Mouse (Mus musculus): ENCODE data around the gene Il4ra. TPM values are rescaled to one million over a fixed set of nuclear protein-coding genes. Genes with fewer than 3 reads are reported as not detected.

Il4ra gene
- polyA plus RNA-seq, 1 experiment from 2014 or later = 5.6 TPM

GRCm38 (mm10) chr7:125606265-125607164 is 54.6 kb downstream of the Il4ra start:
- Histone ChIP-seq H3K4me1 (ENCODE audit: control insufficient read depth, insufficient read depth, low read depth, low read length) (no peaks in the 10 kb centered on the region), H3K9ac (ENCODE audit: low read depth, low read length) (no peak overlapping the region), H3K27ac (ENCODE audit: low read depth, low read length) (no peak overlapping the region), H3K4me2 (ENCODE audit: low read length) (no peak overlapping the region), H3K9me3 (ENCODE audit: control insufficient read depth, low read length) (no peaks in the 10 kb centered on the region), H3K4me3 (ENCODE audit: low read length) (no peak overlapping the region), H3K36me3 (ENCODE audit: control insufficient read depth, insufficient read depth, low read length) (no peaks in the 10 kb centered on the region), H3K27me3 (replicated peaks; ENCODE audit: control insufficient read depth, insufficient read depth, low read length) (no peaks in the 10 kb centered on the region)
- 59% methylated on average over 2 of the region's 2 CpGs for WGBS
- no peak for ATAC-seq

- H3K4me2 ChIP-seq (ENCODE audit: low read length) = no peak overlapping the region
- H3K4me3 ChIP-seq (ENCODE audit: low read length) = no peak overlapping the region
- no peak for ATAC-seq
- no peaks in the 10 kb centered on the region for H3K27me3 ChIP-seq (replicated peaks; ENCODE audit: control insufficient read depth, insufficient read depth, low read length)
- H3K36me3 ChIP-seq (ENCODE audit: control insufficient read depth, insufficient read depth, low read length) = no peaks in the 10 kb centered on the region
- no peak overlapping the region for H3K27ac ChIP-seq (ENCODE audit: low read depth, low read length)
- no peaks in the 10 kb centered on the region for H3K4me1 ChIP-seq (ENCODE audit: control insufficient read depth, insufficient read depth, low read depth, low read length)
- no peaks in the 10 kb centered on the region for H3K9me3 ChIP-seq (ENCODE audit: control insufficient read depth, low read length)
- WGBS = 69% methylated on average over 6 of the region's 6 CpGs
- no peak overlapping the region for H3K9ac ChIP-seq (ENCODE audit: low read depth, low read length)
Observed at GRCm38 (mm10) chr7:125607384-125608182, 55.7 kb downstream of the Il4ra start.

DNA sequence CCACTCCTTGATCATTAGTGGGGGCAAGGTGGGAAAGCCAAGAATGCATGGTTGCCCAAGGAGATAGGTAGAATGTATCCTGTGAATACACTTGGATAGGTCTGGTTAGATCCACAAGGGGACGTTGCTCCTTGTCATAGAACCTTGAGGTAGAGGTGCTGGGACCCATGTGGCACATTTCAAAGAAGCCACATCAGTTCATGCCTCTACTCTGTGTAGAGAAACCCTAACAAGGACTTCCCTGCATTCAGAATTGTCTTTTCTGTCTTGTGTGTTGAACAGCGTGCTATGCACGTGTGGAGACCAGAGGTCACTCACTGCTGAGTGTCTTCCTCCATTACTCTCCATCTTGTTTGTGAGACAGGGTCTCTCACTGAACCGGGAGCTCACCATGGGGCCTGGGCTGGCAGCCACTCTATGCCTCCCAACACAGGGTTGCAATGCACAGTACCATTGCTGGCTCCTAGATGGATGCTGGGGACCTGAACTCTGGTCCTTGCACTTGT is 56.3 kb downstream of the Il4ra start:
- ATAC-seq = no peak
- Histone ChIP-seq H3K27ac (ENCODE audit: low read depth, low read length) (no peak overlapping the region), H3K9ac (ENCODE audit: low read depth, low read length) (no peak overlapping the region), H3K9me3 (ENCODE audit: control insufficient read depth, low read length) (no peaks in the 10 kb centered on the region), H3K4me1 (ENCODE audit: control insufficient read depth, insufficient read depth, low read depth, low read length) (no peaks in the 10 kb centered on the region), H3K36me3 (ENCODE audit: control insufficient read depth, insufficient read depth, low read length) (no peaks in the 10 kb centered on the region), H3K4me3 (ENCODE audit: low read length) (no peak overlapping the region), H3K27me3 (replicated peaks; ENCODE audit: control insufficient read depth, insufficient read depth, low read length) (no peaks in the 10 kb centered on the region), H3K4me2 (ENCODE audit: low read length) (no peak overlapping the region)
- WGBS = 87% methylated on average over 4 of the region's 4 CpGs

GRCm38 (mm10) chr7:125613579-125613978 is 61.7 kb downstream of the Il4ra start:
- WGBS = 86% methylated on average over 5 of the region's 5 CpGs
- ATAC-seq = no peak
- no peak overlapping the region for H3K4me2 ChIP-seq (ENCODE audit: low read length)

GRCm38 (mm10) chr7:125615453-125615852 is 63.5 kb downstream of the Il4ra start:
- no peaks in the 10 kb centered on the region for H3K9me3 ChIP-seq (ENCODE audit: control insufficient read depth, low read length)
- no peak for ATAC-seq

More at GRCm38 (mm10) chr7:125613579-125613978, 61.7 kb downstream of the Il4ra start:
- Histone ChIP-seq H3K9ac (ENCODE audit: low read depth, low read length) (no peak overlapping the region), H3K27me3 (replicated peaks; ENCODE audit: control insufficient read depth, insufficient read depth, low read length) (no peaks in the 10 kb centered on the region), H3K4me3 (ENCODE audit: low read length) (no peak overlapping the region), H3K27ac (ENCODE audit: low read depth, low read length) (no peak overlapping the region), H3K4me1 (ENCODE audit: control insufficient read depth, insufficient read depth, low read depth, low read length) (no peaks in the 10 kb centered on the region), H3K9me3 (ENCODE audit: control insufficient read depth, low read length) (no peaks in the 10 kb centered on the region), H3K36me3 (ENCODE audit: control insufficient read depth, insufficient read depth, low read length) (no peaks in the 10 kb centered on the region)

GRCm38 (mm10) chr7:125618016-125618415 is 66.1 kb downstream of the Il4ra start:
- no peak for ATAC-seq
- no peak overlapping the region for H3K9ac ChIP-seq (ENCODE audit: low read depth, low read length)
- WGBS = 85% methylated on average over 7 of the region's 7 CpGs
- no peaks in the 10 kb centered on the region for H3K4me1 ChIP-seq (ENCODE audit: control insufficient read depth, insufficient read depth, low read depth, low read length)
- H3K4me3 ChIP-seq (ENCODE audit: low read length) = no peak overlapping the region
- H3K4me2 ChIP-seq (ENCODE audit: low read length) = no peak overlapping the region
- H3K9me3 ChIP-seq (ENCODE audit: control insufficient read depth, low read length) = no peaks in the 10 kb centered on the region
- H3K27ac ChIP-seq (ENCODE audit: low read depth, low read length) = no peak overlapping the region
- H3K27me3 ChIP-seq (replicated peaks; ENCODE audit: control insufficient read depth, insufficient read depth, low read length) = no peaks in the 10 kb centered on the region
- H3K36me3 ChIP-seq (ENCODE audit: control insufficient read depth, insufficient read depth, low read length) = no peaks in the 10 kb centered on the region

More at GRCm38 (mm10) chr7:125615453-125615852, 63.5 kb downstream of the Il4ra start:
- no peaks in the 10 kb centered on the region for H3K4me1 ChIP-seq (ENCODE audit: control insufficient read depth, insufficient read depth, low read depth, low read length)
- H3K36me3 ChIP-seq (ENCODE audit: control insufficient read depth, insufficient read depth, low read length) = no peaks in the 10 kb centered on the region
- no peak overlapping the region for H3K4me3 ChIP-seq (ENCODE audit: low read length)
- H3K9ac ChIP-seq (ENCODE audit: low read depth, low read length) = no peak overlapping the region
- WGBS = 95% methylated on average over 7 of the region's 7 CpGs
- H3K4me2 ChIP-seq (ENCODE audit: low read length) = no peak overlapping the region
- H3K27ac ChIP-seq (ENCODE audit: low read depth, low read length) = no peak overlapping the region
- H3K27me3 ChIP-seq (replicated peaks; ENCODE audit: control insufficient read depth, insufficient read depth, low read length) = no peaks in the 10 kb centered on the region

- H3K27me3 ChIP-seq (replicated peaks; ENCODE audit: control insufficient read depth, insufficient read depth, low read length) = no peaks in the 10 kb centered on the region
- H3K9ac ChIP-seq (ENCODE audit: low read depth, low read length) = no peak overlapping the region
- H3K4me2 ChIP-seq (ENCODE audit: low read length) = no peak overlapping the region
- no peak overlapping the region for H3K27ac ChIP-seq (ENCODE audit: low read depth, low read length)
- no peaks in the 10 kb centered on the region for H3K9me3 ChIP-seq (ENCODE audit: control insufficient read depth, low read length)
- H3K36me3 ChIP-seq (ENCODE audit: control insufficient read depth, insufficient read depth, low read length) = no peaks in the 10 kb centered on the region
- ATAC-seq = no peak
- no peak overlapping the region for H3K4me3 ChIP-seq (ENCODE audit: low read length)
- H3K4me1 ChIP-seq (ENCODE audit: control insufficient read depth, insufficient read depth, low read depth, low read length) = no peaks in the 10 kb centered on the region
- WGBS = 84% methylated on average over 4 of the region's 4 CpGs
Observed at GRCm38 (mm10) chr7:125620077-125620476, 68.2 kb downstream of the Il4ra start.

- H3K9ac ChIP-seq (ENCODE audit: low read depth, low read length) = no peak overlapping the region
- no peaks in the 10 kb centered on the region for H3K4me1 ChIP-seq (ENCODE audit: control insufficient read depth, insufficient read depth, low read depth, low read length)
- no peak for ATAC-seq
- no peak overlapping the region for H3K27ac ChIP-seq (ENCODE audit: low read depth, low read length)
- no peaks in the 10 kb centered on the region for H3K9me3 ChIP-seq (ENCODE audit: control insufficient read depth, low read length)
- H3K4me3 ChIP-seq (ENCODE audit: low read length) = no peak overlapping the region
- WGBS = 73% methylated on average over 7 of the region's 7 CpGs
- H3K36me3 ChIP-seq (ENCODE audit: control insufficient read depth, insufficient read depth, low read length) = no peaks in the 10 kb centered on the region
- H3K27me3 ChIP-seq (replicated peaks; ENCODE audit: control insufficient read depth, insufficient read depth, low read length) = no peaks in the 10 kb centered on the region
- no peak overlapping the region for H3K4me2 ChIP-seq (ENCODE audit: low read length)
Observed at GRCm38 (mm10) chr7:125622741-125623685, 71.1 kb downstream of the Il4ra start.
